Mouse (Mus musculus) forebrain, embryonic 16.5 days (tissue): Measurements from ENCODE around the gene Rnf113a2. TPM values are rescaled to one million over a fixed set of nuclear protein-coding genes. Genes with fewer than 3 reads are reported as not detected.

Experiments
- ATAC-seq: fragments of 200-750 bp; cut with Nextera tagmentation; 2 replicates; pipeline ENCODE4 v1.8.0; 2017; ENCODE audit warnings: mild to moderate bottlenecking, moderate library complexity
- H3K27ac ChIP-seq: fragments of 300-500 bp; sonication (generic); 2 replicates; pipeline ENCODE4 v1.5.1; 2014; ENCODE audit warnings: low read length, control low read depth
- H3K27me3 ChIP-seq: fragments of 300-500 bp; sonication (generic); replicated peaks from 2 replicates; pipeline ENCODE4 v1.6.1; 2014; ENCODE audit warnings: low read length; ENCODE audit not compliant: control insufficient read depth, insufficient read depth
- H3K36me3 ChIP-seq: fragments of 300-500 bp; sonication (generic); 2 replicates; pipeline ENCODE4 v1.6.1; 2014; ENCODE audit not compliant: control insufficient read depth, insufficient read depth
- H3K4me1 ChIP-seq: fragments of 300-500 bp; sonication (generic); replicated peaks from 2 replicates; pipeline ENCODE4 v1.6.1; 2014; ENCODE audit warnings: low read length; ENCODE audit not compliant: control insufficient read depth, insufficient read depth
- H3K4me2 ChIP-seq: fragments of 300-500 bp; sonication (generic); 2 replicates; pipeline ENCODE4 v1.6.1; 2014; ENCODE audit warnings: mild to moderate bottlenecking, low read length, control low read depth
- H3K4me3 ChIP-seq: fragments of 300-500 bp; sonication (generic); replicated peaks from 2 replicates; pipeline ENCODE4 v1.5.1; 2014; ENCODE audit warnings: mild to moderate bottlenecking, low read length, control low read depth
- H3K9ac ChIP-seq: fragments of 300-500 bp; sonication (generic); replicated peaks from 2 replicates; pipeline ENCODE4 v1.6.1; 2014; ENCODE audit warnings: low read depth, low read length, control low read depth
- H3K9me3 ChIP-seq: fragments of 300-500 bp; sonication (generic); 2 replicates; pipeline ENCODE4 v1.6.1; 2016; ENCODE audit warnings: low read length; ENCODE audit not compliant: control insufficient read depth
- WGBS: fragments of 180-500 bp; shearing (Covaris S2); extraction: QIAGEN DNeasy Blood & Tissue Kit; methylation state at CpG from one replicate; pipeline ENCODE4 v1.1.7; 2014; 5-methylcytosine and 5-hydroxymethylcytosine counted together
- polyA plus RNA-seq: library from polyadenylated mRNA; unstranded; fragments of >200 nt; fragmentation: Nextera tagmentation; extraction: Ambion mirVana; gene quantifications from 2 replicates; pipeline ENCODE4 v1.2.1, GENCODE M21; 2015

Rnf113a2 gene
- polyA plus RNA-seq, 1 experiment from 2014 or later = 26.9 TPM

DNA sequence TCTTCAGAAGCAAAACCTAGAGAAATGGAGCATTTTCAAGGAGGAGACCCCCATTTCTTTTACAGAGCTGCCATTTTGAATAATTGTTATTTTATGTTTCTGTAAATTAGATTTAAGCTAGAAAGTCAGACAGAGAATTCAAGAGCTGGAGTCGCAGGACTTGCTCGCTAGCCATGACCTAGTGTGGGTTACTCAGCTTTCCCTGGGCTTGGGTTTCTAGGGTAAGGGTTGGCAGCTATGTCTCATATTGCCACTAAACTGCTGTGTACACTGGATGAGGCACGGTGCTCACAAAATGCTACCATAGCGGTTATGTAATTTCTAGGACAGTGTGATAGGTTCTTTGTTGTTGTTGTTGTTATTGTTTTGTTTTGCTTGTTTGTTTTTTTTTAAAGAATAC is 24.3 kb upstream of the Rnf113a2 start:
- no peak overlapping the region for H3K4me3 ChIP-seq
- H3K9me3 ChIP-seq = no peaks in the 10 kb centered on the region
- no peak overlapping the region for H3K4me2 ChIP-seq
- WGBS = 96% methylated on average over 4 of the region's 4 CpGs
- H3K27me3 ChIP-seq = no peaks in the 10 kb centered on the region
- no peaks in the 10 kb centered on the region for H3K36me3 ChIP-seq
- no peak overlapping the region for H3K9ac ChIP-seq
- H3K27ac ChIP-seq = no peak overlapping the region
- ATAC-seq = no peak
- H3K4me1 ChIP-seq = no peaks in the 10 kb centered on the region

DNA sequence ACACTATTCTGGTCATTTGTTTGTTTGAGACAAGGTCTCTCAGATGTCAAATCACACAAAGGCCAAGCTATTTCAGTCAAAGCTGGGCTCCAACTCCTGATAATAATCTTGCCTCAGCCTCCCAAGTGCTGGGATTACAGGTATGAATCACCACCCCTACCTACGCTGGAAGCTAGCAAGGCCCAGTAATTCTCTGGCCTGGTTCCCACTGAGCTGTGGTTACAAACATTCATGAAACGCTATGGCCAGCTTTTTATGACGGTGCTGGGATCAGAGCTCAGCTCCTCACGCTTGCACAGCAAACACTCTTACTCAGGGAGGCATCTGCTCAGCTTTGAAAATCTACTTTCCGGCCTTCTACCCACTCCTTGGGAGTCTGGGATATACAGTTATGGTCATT is 23.1 kb upstream of the Rnf113a2 start:
- Histone ChIP-seq H3K4me1 (no peaks in the 10 kb centered on the region), H3K27ac (no peak overlapping the region), H3K4me3 (no peak overlapping the region), H3K9me3 (no peaks in the 10 kb centered on the region), H3K4me2 (no peak overlapping the region), H3K27me3 (no peaks in the 10 kb centered on the region), H3K36me3 (no peaks in the 10 kb centered on the region), H3K9ac (no peak overlapping the region)
- no peak for ATAC-seq
- 88% methylated on average over 5 of the region's 5 CpGs for WGBS

DNA sequence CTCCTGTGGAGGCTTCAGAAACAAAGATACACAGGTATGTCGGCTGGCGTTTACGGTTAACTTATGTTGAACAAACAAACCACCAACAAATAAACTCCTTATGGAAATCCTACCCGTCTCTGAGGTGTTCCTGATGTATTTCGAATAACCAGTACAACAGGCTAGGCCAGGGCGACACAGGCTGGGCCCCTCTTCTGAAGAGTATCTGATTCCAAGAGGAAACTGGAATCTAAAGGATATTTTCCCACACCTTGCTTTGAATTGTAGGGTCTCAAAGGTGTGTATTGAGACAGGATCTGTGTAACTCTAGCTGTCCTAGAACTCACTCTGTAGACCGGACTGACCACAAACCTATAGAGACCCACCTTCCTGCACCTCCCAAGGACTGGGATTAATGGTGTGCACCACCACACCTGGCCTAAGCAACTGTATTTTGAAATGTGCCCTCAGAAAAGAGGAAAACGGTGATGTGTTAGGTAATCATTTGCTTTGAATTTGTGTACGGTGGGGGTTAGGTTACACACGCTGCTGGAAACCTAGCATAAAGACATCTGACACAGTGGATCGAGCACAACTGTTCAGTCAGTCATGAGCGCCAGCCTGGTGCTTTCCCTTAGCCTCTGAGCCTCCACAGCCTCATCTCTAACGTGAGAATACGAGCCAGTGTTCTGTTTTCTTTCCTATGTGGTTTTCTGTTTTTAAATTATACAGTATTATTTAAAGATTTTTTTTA is 19.9 kb upstream of the Rnf113a2 start:
- Histone ChIP-seq H3K9ac (no peak overlapping the region), H3K9me3 (no peaks in the 10 kb centered on the region), H3K36me3 (no peaks in the 10 kb centered on the region), H3K27me3 (no peaks in the 10 kb centered on the region), H3K4me1 (no peaks in the 10 kb centered on the region), H3K27ac (no peak overlapping the region), H3K4me3 (no peak overlapping the region), H3K4me2 (no peak overlapping the region)
- WGBS = 89% methylated on average over 14 of the region's 14 CpGs
- ATAC-seq = no peak

DNA sequence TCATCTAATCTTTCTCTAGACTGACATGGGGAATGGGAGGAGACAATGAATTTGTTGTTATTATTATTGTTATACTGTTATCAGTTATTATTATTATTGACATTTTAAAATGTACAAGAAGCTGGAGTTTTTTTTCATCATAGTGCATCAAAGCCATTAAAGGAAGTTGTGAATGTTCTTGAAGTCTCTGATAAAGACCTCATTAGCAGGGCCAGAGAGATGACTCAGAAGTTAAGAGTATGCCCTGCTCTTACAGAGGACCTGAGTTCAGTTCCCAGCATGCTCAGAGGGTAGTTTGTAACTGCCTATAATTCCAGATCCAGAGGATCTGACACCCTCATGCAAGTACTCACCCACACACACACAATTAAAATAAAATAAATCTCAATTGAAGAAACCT is 19.3 kb upstream of the Rnf113a2 start:
- Histone ChIP-seq H3K27ac (no peak overlapping the region), H3K9me3 (no peaks in the 10 kb centered on the region), H3K9ac (no peak overlapping the region), H3K36me3 (no peaks in the 10 kb centered on the region), H3K27me3 (no peaks in the 10 kb centered on the region), H3K4me1 (no peaks in the 10 kb centered on the region), H3K4me2 (no peak overlapping the region), H3K4me3 (no peak overlapping the region)
- no peak for ATAC-seq

DNA sequence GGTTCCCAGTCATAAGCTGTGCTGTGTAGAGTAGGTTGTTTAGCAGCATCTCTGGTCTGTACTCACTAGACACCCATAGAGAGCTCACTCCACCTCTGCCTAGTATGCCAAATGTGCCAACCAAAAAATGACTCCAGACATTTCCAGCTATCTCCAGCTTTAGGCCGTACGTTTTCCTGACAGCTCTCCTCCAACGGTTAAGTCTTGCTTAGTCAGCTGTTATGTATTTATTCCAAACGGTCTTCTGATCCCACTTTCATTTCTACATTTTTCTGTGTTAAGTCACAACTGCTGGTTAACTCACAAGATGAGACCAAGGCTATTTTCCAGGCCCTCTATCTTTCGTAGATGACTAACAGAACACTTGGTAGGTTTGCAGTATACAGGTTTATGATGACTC is 18.4 kb upstream of the Rnf113a2 start:
- Histone ChIP-seq H3K9ac (no peak overlapping the region), H3K27ac (no peak overlapping the region), H3K27me3 (no peaks in the 10 kb centered on the region), H3K9me3 (no peaks in the 10 kb centered on the region), H3K4me3 (no peak overlapping the region), H3K36me3 (no peaks in the 10 kb centered on the region), H3K4me2 (no peak overlapping the region), H3K4me1 (no peaks in the 10 kb centered on the region)
- ATAC-seq = no peak
- WGBS = 83% methylated on average over 5 of the region's 5 CpGs

DNA sequence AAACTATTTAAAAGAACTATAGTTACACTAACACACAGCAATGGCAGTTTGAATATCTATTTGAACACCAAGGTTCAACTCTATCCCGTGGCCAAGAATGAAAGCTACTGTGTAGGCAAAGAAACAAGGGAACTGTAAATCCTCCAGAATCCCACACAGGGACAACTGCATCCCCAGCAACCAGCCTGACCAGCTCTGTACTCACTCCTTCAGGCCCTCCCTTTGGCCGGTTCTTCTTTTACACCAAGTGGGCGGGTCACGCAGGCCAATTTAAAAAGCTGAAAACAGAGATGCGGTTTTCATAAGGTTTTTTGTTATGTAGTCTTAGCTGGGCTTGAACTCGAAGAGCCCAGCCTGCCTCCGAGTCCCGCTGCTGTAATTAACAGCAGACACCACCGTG is 17.9 kb upstream of the Rnf113a2 start:
- H3K4me2 ChIP-seq = no peak overlapping the region
- H3K4me3 ChIP-seq = no peak overlapping the region
- no peaks in the 10 kb centered on the region for H3K9me3 ChIP-seq
- no peak overlapping the region for H3K9ac ChIP-seq
- ATAC-seq = no peak
- 83% methylated on average over 9 of the region's 9 CpGs for WGBS
- no peaks in the 10 kb centered on the region for H3K36me3 ChIP-seq
- H3K4me1 ChIP-seq = no peaks in the 10 kb centered on the region
- no peak overlapping the region for H3K27ac ChIP-seq
- no peaks in the 10 kb centered on the region for H3K27me3 ChIP-seq

DNA sequence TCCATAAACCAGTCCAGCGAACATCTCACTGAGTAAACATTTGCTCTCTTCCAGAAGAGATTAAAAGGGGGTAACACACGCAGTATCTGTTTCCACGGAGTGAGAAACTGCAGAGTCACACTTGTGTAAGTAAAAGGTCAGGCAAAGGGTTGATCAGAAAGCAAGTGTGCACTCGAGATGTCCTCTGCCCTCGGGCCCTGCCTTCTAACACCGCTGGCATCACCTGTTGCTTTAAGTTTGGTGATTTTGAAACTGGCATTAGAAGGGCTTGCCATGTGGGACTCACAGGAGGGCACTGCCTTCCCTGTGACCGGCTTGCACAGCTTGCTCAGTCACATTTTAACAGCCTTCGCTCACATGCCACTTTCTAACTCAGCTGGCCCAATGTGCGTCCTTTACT is 17.3 kb upstream of the Rnf113a2 start:
- Histone ChIP-seq H3K9me3 (no peaks in the 10 kb centered on the region), H3K27ac (no peak overlapping the region), H3K27me3 (no peaks in the 10 kb centered on the region), H3K4me1 (no peaks in the 10 kb centered on the region), H3K4me2 (no peak overlapping the region), H3K9ac (no peak overlapping the region), H3K36me3 (no peaks in the 10 kb centered on the region), H3K4me3 (no peak overlapping the region)
- WGBS = 86% methylated on average over 9 of the region's 9 CpGs
- no peak for ATAC-seq

DNA sequence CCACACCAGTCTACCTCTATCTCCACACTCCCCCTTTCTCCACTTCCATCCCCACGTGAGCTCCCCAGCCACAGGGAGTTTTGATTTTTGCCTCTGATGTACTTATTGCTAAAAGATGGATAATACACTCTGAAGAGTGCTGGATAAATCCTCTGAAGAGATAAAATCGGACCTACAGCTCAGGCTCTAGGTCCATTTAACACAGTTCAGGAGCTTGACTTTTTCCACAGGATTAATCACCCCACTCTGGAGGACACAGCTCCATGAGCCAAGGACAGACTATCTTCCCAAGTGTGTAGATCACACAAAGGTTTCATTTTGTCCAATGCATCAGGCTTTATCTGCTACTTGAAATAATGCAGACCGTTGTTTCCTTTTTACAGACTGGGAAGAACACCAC is 16.9 kb upstream of the Rnf113a2 start:
- H3K36me3 ChIP-seq = no peaks in the 10 kb centered on the region
- no peak overlapping the region for H3K27ac ChIP-seq
- ATAC-seq = no peak
- H3K4me3 ChIP-seq = no peak overlapping the region
- no peak overlapping the region for H3K9ac ChIP-seq
- no peaks in the 10 kb centered on the region for H3K4me1 ChIP-seq
- no peak overlapping the region for H3K4me2 ChIP-seq
- WGBS = 85% methylated on average over 3 of the region's 3 CpGs
- H3K9me3 ChIP-seq = no peaks in the 10 kb centered on the region
- no peaks in the 10 kb centered on the region for H3K27me3 ChIP-seq

DNA sequence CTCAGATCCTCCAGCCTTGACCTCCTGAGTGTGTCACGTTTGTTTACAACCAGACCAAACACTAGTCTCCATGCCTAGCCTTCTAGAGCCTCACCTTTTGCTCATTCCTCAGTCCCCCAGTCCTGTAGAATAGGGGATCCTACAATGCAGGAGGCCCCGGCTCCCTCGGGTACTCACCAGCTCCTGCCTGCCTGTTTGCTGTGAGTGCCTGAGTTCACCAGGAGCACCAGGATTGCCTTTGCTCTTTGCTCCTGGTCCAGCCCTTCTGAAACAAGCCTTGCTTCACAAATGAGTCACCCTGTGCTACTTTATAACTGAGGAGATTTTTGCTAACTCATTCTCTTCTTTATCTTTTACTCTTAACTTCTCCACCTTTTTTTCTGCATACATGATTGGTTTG is 16.3 kb upstream of the Rnf113a2 start:
- Histone ChIP-seq H3K36me3 (no peaks in the 10 kb centered on the region), H3K4me2 (no peak overlapping the region), H3K4me3 (no peak overlapping the region), H3K9ac (no peak overlapping the region), H3K4me1 (no peaks in the 10 kb centered on the region), H3K9me3 (no peaks in the 10 kb centered on the region), H3K27ac (no peak overlapping the region), H3K27me3 (no peaks in the 10 kb centered on the region)
- ATAC-seq = no peak
- WGBS = 83% methylated on average over 3 of the region's 3 CpGs

DNA sequence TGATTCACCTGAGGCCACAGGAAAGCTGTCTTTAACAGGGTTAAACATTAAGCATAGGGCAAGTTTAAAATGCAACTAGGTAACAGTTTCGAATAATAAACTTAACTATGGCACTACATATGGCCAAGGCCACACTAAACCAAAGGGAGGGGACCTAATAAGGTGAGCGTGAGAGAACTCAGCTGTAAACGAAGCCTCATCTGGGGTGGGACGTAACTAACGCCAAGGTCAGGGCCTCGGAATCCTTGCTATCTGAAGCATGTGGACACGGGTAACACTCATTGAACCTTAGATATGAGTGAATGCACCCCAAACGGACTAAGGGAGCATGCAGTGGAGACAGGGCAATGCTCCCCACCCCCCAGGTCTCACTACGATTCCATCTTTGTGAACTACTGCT is 14.1 kb upstream of the Rnf113a2 start:
- H3K9ac ChIP-seq = no peak overlapping the region
- H3K4me1 ChIP-seq = peaks cover 3% of the 10 kb centered on the region
- no peaks in the 10 kb centered on the region for H3K9me3 ChIP-seq
- 85% methylated on average over 9 of the region's 9 CpGs for WGBS
- H3K4me2 ChIP-seq = no peak overlapping the region
- H3K36me3 ChIP-seq = no peaks in the 10 kb centered on the region
- ATAC-seq = no peak
- H3K4me3 ChIP-seq = no peak overlapping the region
- no peak overlapping the region for H3K27ac ChIP-seq
- H3K27me3 ChIP-seq = no peaks in the 10 kb centered on the region
